Mouse (Mus musculus): ENCODE measurements at regions not wholly inside any gene's neighbourhood (a gene's known extent, or its start where the extent isn't known, plus 50 kb on each side); places are given as distances from the start of the nearest gene placed in this dataset.

DNA sequence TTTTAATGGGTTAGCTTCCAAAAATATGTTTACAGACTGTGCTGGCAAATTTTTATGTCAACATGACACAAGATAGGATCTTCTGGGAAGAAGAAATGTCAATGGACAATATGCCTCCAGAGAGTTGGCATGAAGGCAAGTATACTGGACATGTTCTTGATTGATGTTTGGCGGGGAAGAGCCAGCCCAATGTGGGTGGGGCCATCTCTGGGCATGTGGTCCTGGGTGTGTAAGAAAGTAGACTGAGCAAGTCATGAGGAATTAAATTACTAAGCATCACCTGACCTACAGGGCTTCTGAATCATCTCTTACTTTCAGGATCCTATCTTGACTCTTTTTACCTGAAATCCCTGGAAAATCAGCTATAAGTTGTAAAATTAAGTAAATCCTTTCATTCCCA lies 525.0 kb upstream of the Grm7 start:
- DNase-seq (ENCODE audit: low spot score), result no peak

DNA sequence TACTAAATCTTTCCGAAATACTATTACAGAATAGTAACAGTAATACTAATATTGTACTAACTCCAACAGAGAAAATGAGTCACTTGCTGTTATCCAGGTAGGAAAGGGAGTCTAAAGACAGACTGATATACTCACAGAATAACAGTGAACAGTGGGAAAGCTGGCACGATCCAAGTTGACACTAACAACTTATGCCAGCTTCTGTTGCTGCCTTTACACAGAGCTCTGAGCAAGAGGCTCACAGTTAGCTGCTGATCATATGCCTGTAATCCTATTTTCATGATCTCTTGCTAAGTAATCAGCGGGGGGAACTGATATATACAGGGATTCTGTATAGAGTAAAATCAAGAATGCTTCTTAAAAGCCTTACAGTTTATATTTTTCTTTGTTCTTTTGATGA lies 513.1 kb upstream of the Grm7 start:
- DNase-seq (ENCODE audit: low spot score), result no peak

DNA sequence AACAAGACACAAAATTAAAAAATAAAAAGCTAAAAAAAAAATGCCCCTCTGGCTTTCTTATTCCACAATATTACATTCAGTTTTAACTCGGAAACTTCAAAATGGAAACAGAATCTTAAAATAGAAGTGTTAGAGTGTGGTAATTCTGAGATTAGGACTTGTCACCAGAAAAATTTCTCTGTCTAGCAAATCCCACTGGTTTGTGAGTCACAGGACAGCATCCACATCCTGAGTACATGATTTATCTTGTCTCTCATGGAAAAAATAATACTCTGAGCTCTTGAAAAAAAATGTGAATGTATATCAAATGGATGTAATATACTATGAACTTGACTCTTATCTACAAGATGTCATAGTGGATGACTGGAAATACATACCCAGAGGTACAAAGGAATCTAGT lies 511.8 kb upstream of the Grm7 start:
- DNase-seq (ENCODE audit: low spot score), result no peak

DNA sequence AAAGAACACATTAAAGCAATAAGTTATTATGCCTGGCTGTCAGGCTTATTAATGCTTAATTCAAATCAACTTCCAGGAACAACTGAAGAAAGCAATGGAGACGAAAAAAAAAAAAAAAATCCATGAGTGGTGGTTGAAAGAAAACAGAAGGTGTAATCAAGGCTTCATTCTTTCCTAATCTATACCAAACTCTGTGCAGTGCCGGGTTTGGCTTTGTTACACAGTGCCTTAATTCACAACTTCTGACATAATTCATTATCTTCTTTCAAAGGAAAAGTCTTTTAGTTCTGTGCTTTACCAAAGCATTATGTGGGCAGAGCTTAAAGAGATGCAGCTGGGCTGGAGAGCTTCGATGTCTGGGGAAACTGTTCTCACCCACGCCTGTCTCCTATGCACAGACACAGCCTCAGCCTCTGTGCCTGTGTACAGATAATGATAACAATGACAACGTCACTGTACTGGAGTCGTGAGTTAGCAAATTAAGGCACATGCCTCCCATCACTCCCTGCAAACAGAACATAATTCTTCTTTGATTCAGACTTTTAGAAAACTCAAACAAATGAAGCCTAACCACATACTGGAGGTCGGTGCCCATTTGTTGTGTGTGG lies 508.2 kb upstream of the Grm7 start:
- peak; percentile 37 for DNase-seq (ENCODE audit: low spot score)

DNA sequence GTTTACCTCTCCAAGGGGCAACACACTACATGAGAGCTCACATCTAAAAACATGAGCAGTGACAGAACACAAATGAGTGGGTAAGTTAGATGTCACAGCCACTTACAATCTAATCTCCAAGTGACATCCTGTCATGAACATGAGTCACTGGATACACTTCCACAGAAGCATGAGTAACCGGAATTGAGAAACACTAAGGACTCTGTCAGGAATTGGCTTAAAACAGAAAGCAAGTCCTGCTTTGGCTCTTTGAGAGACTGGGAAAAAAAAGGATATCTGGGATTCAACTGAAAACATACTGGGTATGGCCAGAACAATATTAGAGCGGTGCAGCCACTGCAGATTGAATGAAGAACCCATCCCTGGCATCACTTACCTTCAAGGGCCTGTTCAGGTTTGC lies 506.0 kb upstream of the Grm7 start:
- DNase-seq (ENCODE audit: low spot score), result no peak

DNA sequence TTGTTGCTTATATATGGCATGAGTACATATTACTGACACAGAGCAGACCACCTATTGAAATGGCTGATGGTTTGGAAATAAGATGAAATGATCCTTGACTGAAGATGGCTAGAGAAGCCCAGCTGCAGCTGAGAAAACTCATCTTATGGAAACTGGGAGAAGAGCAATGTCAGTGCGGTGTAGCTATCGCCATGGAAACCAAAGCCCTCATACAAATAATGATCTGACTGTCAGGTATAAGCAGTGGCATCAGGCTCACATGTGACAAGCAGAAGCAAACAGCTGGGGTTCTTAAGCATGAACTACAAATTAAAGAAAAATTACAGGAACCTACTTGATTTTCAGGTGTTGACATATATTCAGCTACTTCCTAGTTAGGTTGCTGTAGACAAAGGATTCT lies 476.8 kb upstream of the Grm7 start:
- no peak for DNase-seq (ENCODE audit: low spot score)

DNA sequence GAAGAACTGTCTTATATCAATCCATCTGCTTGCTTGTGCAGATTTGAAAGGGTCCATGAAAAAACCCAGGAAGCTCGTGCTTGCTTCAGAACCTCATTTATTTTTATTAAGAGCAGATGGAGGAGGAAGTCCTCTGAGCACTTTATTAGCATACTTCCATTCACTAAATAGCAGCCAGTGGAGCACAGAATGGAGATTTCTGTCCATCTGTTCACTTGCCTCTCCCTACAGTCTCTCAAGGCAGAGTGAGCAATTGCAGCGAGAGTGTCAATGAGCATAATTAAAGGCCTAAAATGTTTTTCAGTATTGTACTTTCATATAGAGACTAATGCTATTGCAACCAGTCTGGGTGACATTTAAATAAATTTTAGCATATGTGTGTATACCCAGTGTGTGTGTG lies 439.4 kb upstream of the Grm7 start:
- DNase-seq (ENCODE audit: low spot score), result peak; percentile 27

DNA sequence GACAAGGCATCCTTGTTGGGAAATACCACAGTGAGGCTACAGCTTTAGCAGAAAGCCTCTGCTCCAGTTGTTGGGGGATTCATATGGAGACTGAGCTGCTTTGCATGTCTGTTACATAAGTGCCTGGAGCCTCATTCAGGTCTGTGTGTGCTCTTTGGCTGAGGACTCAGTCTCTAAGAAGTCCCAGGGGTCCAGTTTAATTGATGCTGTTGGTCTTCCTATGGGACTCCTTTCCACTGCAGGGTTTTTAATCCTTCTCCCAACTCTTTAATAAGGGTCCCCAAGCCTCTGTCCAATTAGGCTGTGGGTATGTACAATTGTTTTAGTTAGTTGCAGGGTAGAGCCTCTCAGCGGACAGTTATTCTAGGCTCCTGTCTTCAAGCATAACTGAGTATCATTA lies 436.6 kb upstream of the Grm7 start:
- DNase-seq (ENCODE audit: low spot score), result no peak

DNA sequence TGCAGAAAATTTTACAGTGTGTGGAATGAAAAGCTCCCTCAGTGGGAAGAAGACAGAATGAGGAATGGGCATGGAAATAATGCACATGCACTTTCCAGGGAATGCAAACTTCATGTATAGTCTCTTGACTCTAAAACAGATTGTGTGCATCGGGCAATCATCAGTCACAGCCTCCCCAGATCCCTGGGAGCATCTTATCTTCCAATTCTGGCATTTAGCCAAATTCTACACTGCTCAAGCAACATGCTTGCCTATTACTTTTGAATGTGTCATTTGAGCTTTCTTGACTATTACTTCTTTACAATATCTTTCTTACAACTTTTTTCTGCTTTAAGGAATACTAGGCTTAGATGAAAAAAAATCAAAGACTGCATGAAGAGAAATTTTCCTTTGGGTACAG lies 397.9 kb upstream of the Grm7 start:
- DNase-seq (ENCODE audit: low spot score), result no peak

DNA sequence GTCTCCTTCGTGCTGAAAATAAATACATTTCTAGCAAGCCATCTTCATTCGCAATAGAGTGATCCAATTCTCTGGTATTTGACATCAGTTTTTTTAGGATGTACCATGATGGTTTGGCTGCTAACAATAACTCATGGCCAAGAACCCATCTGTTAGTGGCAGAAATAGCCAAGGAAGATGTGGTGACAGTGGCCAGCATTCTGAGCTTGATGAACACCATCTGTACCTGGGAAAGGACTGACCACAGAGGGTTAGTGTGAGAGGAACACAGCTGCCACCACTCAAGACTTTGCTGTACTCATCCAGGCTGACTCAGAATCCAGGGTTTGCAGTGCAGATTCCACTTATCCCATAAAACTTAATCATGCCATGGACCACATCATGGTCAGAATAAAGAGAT lies 348.8 kb upstream of the Grm7 start:
- no peak for DNase-seq (ENCODE audit: low spot score)

All from layer of hippocampus, adult 11-12 months (tissue).